Mouse (Mus musculus) thymus, adult 2 months (tissue): ENCODE results near the gene Pclaf.

ENCODE experiments used
- CTCF ChIP-seq: fragments of 200-500 bp; IDR thresholded peaks from 2 replicates; pipeline ENCODE4 v1.5.1; 2012; ENCODE audit warnings: mild to moderate bottlenecking, control low read depth, low read length, moderate library complexity, borderline replicate concordance; ENCODE audit not compliant: control insufficient read depth, poor library complexity, insufficient read depth; ENCODE audit errors: extremely low read depth
- POLR2A ChIP-seq: fragments of 200-500 bp; IDR thresholded peaks from 2 replicates; pipeline ENCODE4 v1.6.1; 2012; ENCODE audit warnings: mild to moderate bottlenecking, low read length, control low read depth, moderate library complexity; ENCODE audit not compliant: control insufficient read depth, poor library complexity, insufficient read depth; ENCODE audit errors: extremely low read depth

GRCm38 (mm10) chr9:65903419-65903818, 13.4 kb downstream of the Pclaf start:
- TF ChIP-seq CTCF (no peak), POLR2A (no peak)
